Mouse (Mus musculus) C3H10T1/2 (cell line): ENCODE measurements around the gene Sphk1. TPM values are rescaled to one million over a fixed set of nuclear protein-coding genes. Genes with fewer than 3 reads are reported as not detected.

Experiments used
- polyA plus RNA-seq, 2 experiments: library from polyadenylated mRNA; unstranded; fragments of >200 nt; fragmentation: generic; extraction: Trizol; gene quantifications; one replicate each; pipeline ENCODE4 v1.2.1; 2012; ENCODE audit warnings: missing spikeins in 2 of 2

Sphk1 gene
- 10 to 100 TPM; 12.5 to 85.8 TPM for polyA plus RNA-seq

GRCm38 (mm10) chr11:116530187-116531147 lies at the start of gene Sphk1:
TSS of gene Sphk1 (plus strand) at chr11:116530925.

GRCm38 (mm10) chr11:116493795-116494252 lies 36.9 kb upstream of the Sphk1 start, which contains the start of gene Prpsap1:
TSS of gene Prpsap1 (minus strand) at chr11:116494202.

GRCm38 (mm10) chr11:116581376-116581814 lies 50.7 kb downstream of the Sphk1 start, which contains the start of gene Ube2o:
TSS of gene Ube2o (minus strand) at chr11:116581447.

Other genes starting within 250 kb of the Sphk1 start
- 1 to 10 TPM in 1 of 2 experiments, under 1 TPM in 1; 0.06 to 2.5 TPM for gene Galr2, start 250.0 kb upstream of the Sphk1 start, polyA plus RNA-seq
- 10 to 100 TPM; 89.3 to 90.3 TPM for gene Exoc7, start 223.7 kb upstream of the Sphk1 start, polyA plus RNA-seq
- under 1 TPM; 0.12 to 0.51 TPM for gene Foxj1, start 195.5 kb upstream of the Sphk1 start, polyA plus RNA-seq
- gene Rnf157, start 117.9 kb upstream of the Sphk1 start, polyA plus RNA-seq, result 10 to 100 TPM; 15.7 to 17.5 TPM
- gene Ubald2, start 96.8 kb upstream of the Sphk1 start, polyA plus RNA-seq, result 100 to 1,000 TPM in 1 of 2 experiments, 10 to 100 TPM in 1; 99.5 to 182 TPM
- gene Qrich2, start 64.7 kb upstream of the Sphk1 start, polyA plus RNA-seq, result under 1 TPM; 0.14 to 0.20 TPM
- 100 to 1,000 TPM; 143 to 168 TPM for gene Prpsap1, start 36.7 kb upstream of the Sphk1 start, polyA plus RNA-seq
- gene Ube2o, start 50.5 kb downstream of the Sphk1 start, polyA plus RNA-seq, result 10 to 100 TPM; 21.4 to 41.1 TPM
- gene Aanat, start 55.5 kb downstream of the Sphk1 start, polyA plus RNA-seq, result under 1 TPM in 1 of 2 experiments, not detected in 1; 0.11 TPM
- gene Rhbdf2, start 96.1 kb downstream of the Sphk1 start, polyA plus RNA-seq, result under 1 TPM in 1 of 2 experiments, not detected in 1; 0.01 TPM
- gene Prcd, start 122.6 kb downstream of the Sphk1 start, polyA plus RNA-seq, result 1 to 10 TPM; 1.0 to 5.5 TPM
- gene Cygb, start 123.4 kb downstream of the Sphk1 start, polyA plus RNA-seq, result under 1 TPM; 0.05 to 0.48 TPM
- gene St6galnac1, start 244.6 kb downstream of the Sphk1 start, polyA plus RNA-seq, result not detected